Mouse (Mus musculus) forebrain, embryonic 12.5 days (tissue): ENCODE data around the gene Magi1. TPM values are rescaled to one million over a fixed set of nuclear protein-coding genes. Genes with fewer than 3 reads are reported as not detected.

Source experiments
- ATAC-seq: fragments of 200-750 bp; cut with Nextera tagmentation; 2 replicates; pipeline ENCODE4 v1.8.0; 2017; ENCODE audit warnings: moderate TSS enrichment; ENCODE audit not compliant: low FRiP score
- H3K27ac ChIP-seq: fragments of 300-500 bp; sonication (generic); 2 replicates; pipeline ENCODE4 v1.5.1; 2016; ENCODE audit warnings: mild to moderate bottlenecking
- H3K27me3 ChIP-seq: fragments of 300-500 bp; sonication (generic); 2 replicates; pipeline ENCODE4 v1.6.1; 2016; ENCODE audit warnings: mild to moderate bottlenecking
- H3K36me3 ChIP-seq: fragments of 300-500 bp; sonication (generic); replicated peaks from 2 replicates; pipeline ENCODE4 v1.6.1; 2016; ENCODE audit warnings: mild to moderate bottlenecking
- H3K4me1 ChIP-seq: fragments of 300-500 bp; sonication (generic); 2 replicates; pipeline ENCODE4 v1.6.1; 2016
- H3K4me2 ChIP-seq: fragments of 300-500 bp; sonication (generic); 2 replicates; pipeline ENCODE4 v1.6.1; 2016; ENCODE audit warnings: mild to moderate bottlenecking, moderate library complexity
- H3K4me3 ChIP-seq: fragments of 300-500 bp; sonication (generic); replicated peaks from 2 replicates; pipeline ENCODE4 v1.5.1; 2016; ENCODE audit warnings: mild to moderate bottlenecking
- H3K9ac ChIP-seq: fragments of 300-500 bp; sonication (generic); 2 replicates; pipeline ENCODE4 v1.6.1; 2016; ENCODE audit warnings: mild to moderate bottlenecking
- H3K9me3 ChIP-seq: fragments of 300-500 bp; sonication (generic); 2 replicates; pipeline ENCODE4 v1.6.1; 2016
- WGBS: fragments of 180-500 bp; shearing (Covaris S2); methylation state at CpG from one replicate; pipeline ENCODE4 v1.1.7; 2016; 5-methylcytosine and 5-hydroxymethylcytosine counted together
- polyA plus RNA-seq: library from polyadenylated mRNA; unstranded; fragments of >200 nt; fragmentation: Nextera tagmentation; extraction: Ambion mirVana; gene quantifications from 2 replicates; pipeline ENCODE4 v1.2.1, GENCODE M21; 2016

Gene Magi1
- polyA plus RNA-seq, 1 experiment from 2014 or later, result 45.5 TPM

GRCm38 (mm10) chr6:94145430-94146205 lies 138.1 kb downstream of the Magi1 start:
- Histone ChIP-seq H3K4me1 (0 out of 2 replicates have a peak, but pooled peaks cover 17% of the 10 kb centered on the region), H3K9me3 (no peaks in the 10 kb centered on the region), H3K36me3 (no peaks in the 10 kb centered on the region), H3K27ac (no peak overlapping the region), H3K4me3 (no peak overlapping the region), H3K9ac (no peak overlapping the region), H3K4me2 (no peak overlapping the region), H3K27me3 (no peaks in the 10 kb centered on the region)
- no peak for ATAC-seq
- 89% methylated on average over 8 of the region's 8 CpGs for WGBS

GRCm38 (mm10) chr6:94142493-94142892 lies 141.2 kb downstream of the Magi1 start:
- Histone ChIP-seq H3K36me3 (no peaks in the 10 kb centered on the region), H3K4me2 (no peak overlapping the region), H3K9me3 (no peaks in the 10 kb centered on the region), H3K9ac (no peak overlapping the region), H3K27me3 (no peaks in the 10 kb centered on the region), H3K4me1 (0 out of 2 replicates have a peak, but pooled peaks cover 10% of the 10 kb centered on the region), H3K27ac (no peak overlapping the region), H3K4me3 (no peak overlapping the region)
- no peak for ATAC-seq
- WGBS, result 92% methylated on average over 2 of the region's 2 CpGs

- H3K27me3 ChIP-seq, result no peaks in the 10 kb centered on the region
- H3K4me1 ChIP-seq, result 0 out of 2 replicates have a peak, but pooled peaks cover 4% of the 10 kb centered on the region
- whole genome bisulfite sequencing, result 80% methylated on average over 2 of the region's 2 CpGs
- H3K36me3 ChIP-seq, result no peaks in the 10 kb centered on the region
- no peak overlapping the region for H3K4me2 ChIP-seq
- no peak overlapping the region for H3K9ac ChIP-seq
- no peak for ATAC-seq
- H3K27ac ChIP-seq, result no peak overlapping the region
- no peak overlapping the region for H3K4me3 ChIP-seq
- H3K9me3 ChIP-seq, result no peaks in the 10 kb centered on the region
Observed at GRCm38 (mm10) chr6:94141496-94141895, 142.2 kb downstream of the Magi1 start.

DNA sequence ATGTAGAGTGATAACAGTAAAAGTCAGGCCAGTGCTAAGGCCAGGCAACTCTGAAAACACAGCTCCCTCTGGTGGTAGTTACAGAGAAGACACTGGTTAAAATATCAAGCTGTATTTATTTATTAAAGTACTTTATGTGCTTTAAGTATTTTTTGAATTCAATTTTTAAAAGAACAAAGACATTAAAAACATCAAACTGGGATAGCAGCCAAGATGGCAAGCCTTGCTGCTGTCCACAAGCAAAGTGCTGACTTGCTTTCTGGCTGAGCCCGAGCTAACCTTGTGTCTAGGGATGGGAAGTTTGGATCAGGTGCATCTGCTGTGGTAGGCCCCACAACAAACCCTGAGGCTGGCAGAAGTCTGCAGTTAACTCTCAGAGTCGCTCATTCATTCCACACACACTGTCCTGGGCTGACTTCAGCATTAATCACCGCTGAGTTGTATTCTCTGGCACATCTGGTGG lies 143.7 kb downstream of the Magi1 start:
- Histone ChIP-seq H3K4me3 (no peak overlapping the region), H3K9ac (no peak overlapping the region), H3K27ac (no peak overlapping the region), H3K27me3 (no peaks in the 10 kb centered on the region), H3K36me3 (no peaks in the 10 kb centered on the region), H3K9me3 (no peaks in the 10 kb centered on the region), H3K4me2 (no peak overlapping the region), H3K4me1 (peaks cover 9% of the 10 kb centered on the region; the same call in 1 of the 2 replicates)
- ATAC-seq, result no peak
- 91% methylated on average over 3 of the region's 3 CpGs for WGBS

DNA sequence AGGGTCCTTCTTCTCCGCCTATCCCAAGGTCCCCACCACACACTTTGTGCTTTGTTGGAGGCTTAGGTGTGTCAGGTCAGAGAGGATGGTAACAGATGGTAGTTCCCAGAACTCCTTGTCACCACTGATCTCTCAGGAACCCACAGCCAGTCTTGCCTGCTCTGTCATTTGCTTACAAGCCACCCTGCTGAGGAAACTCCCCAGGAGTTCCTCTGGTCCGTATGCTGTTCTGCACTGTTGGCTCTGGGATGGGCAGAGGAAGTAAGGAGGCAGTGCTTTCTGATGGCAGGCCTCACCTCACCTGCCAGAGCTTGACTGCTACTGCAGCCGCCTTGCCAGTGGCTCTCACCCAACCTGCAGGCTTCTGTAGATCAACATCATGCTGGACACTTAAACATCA lies 147.0 kb downstream of the Magi1 start:
- Histone ChIP-seq H3K4me2 (no peak overlapping the region), H3K36me3 (no peaks in the 10 kb centered on the region), H3K4me1 (peaks cover 35% of the 10 kb centered on the region), H3K27ac (no peak overlapping the region), H3K4me3 (no peak overlapping the region), H3K27me3 (no peaks in the 10 kb centered on the region), H3K9ac (no peak overlapping the region), H3K9me3 (no peaks in the 10 kb centered on the region)
- 82% methylated on average over 3 of the region's 3 CpGs for WGBS
- no peak for ATAC-seq

- Histone ChIP-seq H3K9me3 (no peaks in the 10 kb centered on the region), H3K36me3 (no peaks in the 10 kb centered on the region), H3K4me3 (no peak overlapping the region), H3K4me2 (no peak overlapping the region), H3K27me3 (no peaks in the 10 kb centered on the region), H3K27ac (no peak overlapping the region), H3K4me1 (peaks cover 31% of the 10 kb centered on the region), H3K9ac (no peak overlapping the region)
- 29% methylated on average over 5 of the region's 5 CpGs for WGBS
- ATAC-seq, result peak; percentile 51; the same call in 1 of the 2 replicates
Observed at GRCm38 (mm10) chr6:94134159-94134558, 149.6 kb downstream of the Magi1 start.

DNA sequence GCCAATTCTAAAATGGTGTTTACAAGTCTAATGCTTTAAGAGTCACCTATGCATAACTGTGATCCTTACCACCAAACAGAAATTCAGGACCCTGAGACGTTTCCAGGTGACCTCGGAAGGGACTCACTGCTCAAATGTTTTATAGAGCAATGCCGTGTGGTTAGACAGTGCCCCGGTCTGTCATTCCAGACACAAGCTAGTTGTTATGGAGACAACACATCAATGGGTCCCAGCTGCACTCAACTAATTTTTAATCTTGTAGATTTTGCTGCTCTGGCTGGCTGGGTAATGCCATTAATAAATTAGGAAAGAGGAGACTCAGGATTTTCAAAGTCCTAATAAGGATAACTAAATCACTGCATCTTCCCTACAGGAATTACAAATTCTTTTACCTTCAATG lies 151.7 kb downstream of the Magi1 start:
- Histone ChIP-seq H3K4me3 (no peak overlapping the region), H3K36me3 (no peaks in the 10 kb centered on the region), H3K4me1 (peaks cover 34% of the 10 kb centered on the region), H3K27me3 (no peaks in the 10 kb centered on the region), H3K27ac (no peak overlapping the region), H3K9me3 (no peaks in the 10 kb centered on the region), H3K4me2 (no peak overlapping the region), H3K9ac (no peak overlapping the region)
- peak; percentile 33; the same call in 1 of the 2 replicates for ATAC-seq
- 76% methylated on average over 4 of the region's 4 CpGs for WGBS

GRCm38 (mm10) chr6:94130389-94130788 lies 153.3 kb downstream of the Magi1 start:
- Histone ChIP-seq H3K4me3 (no peak overlapping the region), H3K4me1 (peaks cover 33% of the 10 kb centered on the region), H3K27me3 (no peaks in the 10 kb centered on the region), H3K36me3 (no peaks in the 10 kb centered on the region), H3K27ac (no peak overlapping the region), H3K4me2 (no peak overlapping the region), H3K9me3 (no peaks in the 10 kb centered on the region), H3K9ac (no peak overlapping the region)
- ATAC-seq, result no peak
- 93% methylated on average over 5 of the region's 5 CpGs for WGBS

DNA sequence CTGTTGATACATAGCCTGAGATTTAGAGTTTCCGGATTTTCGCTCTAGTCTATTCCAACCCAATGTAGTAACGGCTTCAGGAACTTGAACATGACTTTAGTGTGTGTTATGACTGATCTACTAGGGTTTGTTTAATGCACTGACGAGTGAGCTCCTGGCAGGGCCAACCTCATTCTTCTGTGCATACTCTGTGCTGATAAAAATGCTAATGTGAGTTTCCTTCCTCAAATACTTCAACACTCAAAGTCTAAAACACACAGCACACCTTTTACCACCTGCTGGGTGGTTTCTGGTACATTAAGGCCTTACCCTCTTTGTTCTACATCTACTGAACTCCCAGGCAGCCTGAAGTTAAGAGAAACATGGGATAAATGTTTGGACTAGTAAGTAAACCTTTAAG lies 157.0 kb downstream of the Magi1 start:
- Histone ChIP-seq H3K4me1 (peaks cover 10% of the 10 kb centered on the region), H3K4me2 (no peak overlapping the region), H3K27me3 (no peaks in the 10 kb centered on the region), H3K4me3 (no peak overlapping the region), H3K9me3 (no peaks in the 10 kb centered on the region), H3K27ac (no peak overlapping the region), H3K36me3 (no peaks in the 10 kb centered on the region), H3K9ac (no peak overlapping the region)
- no peak for ATAC-seq
- 93% methylated on average over 4 of the region's 4 CpGs for WGBS

GRCm38 (mm10) chr6:94125144-94125543 lies 158.6 kb downstream of the Magi1 start:
- no peaks in the 10 kb centered on the region for H3K9me3 ChIP-seq
- no peaks in the 10 kb centered on the region for H3K36me3 ChIP-seq
- no peak overlapping the region for H3K4me3 ChIP-seq
- H3K27ac ChIP-seq, result no peak overlapping the region
- no peaks in the 10 kb centered on the region for H3K27me3 ChIP-seq
- 86% methylated on average over 6 of the region's 6 CpGs for WGBS
- no peak for ATAC-seq
- H3K9ac ChIP-seq, result no peak overlapping the region
- peaks cover 13% of the 10 kb centered on the region for H3K4me1 ChIP-seq
- no peak overlapping the region for H3K4me2 ChIP-seq

- H3K4me1 ChIP-seq, result peaks cover 13% of the 10 kb centered on the region
- H3K36me3 ChIP-seq, result no peaks in the 10 kb centered on the region
- H3K27me3 ChIP-seq, result no peaks in the 10 kb centered on the region
- H3K9me3 ChIP-seq, result no peaks in the 10 kb centered on the region
- H3K27ac ChIP-seq, result no peak overlapping the region
- H3K9ac ChIP-seq, result no peak overlapping the region
- WGBS, result 74% methylated on average over 2 of the region's 2 CpGs
- H3K4me3 ChIP-seq, result no peak overlapping the region
- H3K4me2 ChIP-seq, result no peak overlapping the region
- no peak for ATAC-seq
Observed at GRCm38 (mm10) chr6:94124279-94124678, 159.4 kb downstream of the Magi1 start.

- 54% methylated on average over 8 of the region's 8 CpGs for WGBS
- peaks cover 10% of the 10 kb centered on the region; the same call in 1 of the 2 replicates for H3K4me1 ChIP-seq
- H3K9me3 ChIP-seq, result no peaks in the 10 kb centered on the region
- no peak overlapping the region for H3K9ac ChIP-seq
- no peak overlapping the region for H3K4me2 ChIP-seq
- no peak overlapping the region for H3K4me3 ChIP-seq
- H3K36me3 ChIP-seq, result no peaks in the 10 kb centered on the region
- ATAC-seq, result no peak
- no peak overlapping the region for H3K27ac ChIP-seq
- no peaks in the 10 kb centered on the region for H3K27me3 ChIP-seq
Observed at GRCm38 (mm10) chr6:94122566-94123150, 161.1 kb downstream of the Magi1 start.

DNA sequence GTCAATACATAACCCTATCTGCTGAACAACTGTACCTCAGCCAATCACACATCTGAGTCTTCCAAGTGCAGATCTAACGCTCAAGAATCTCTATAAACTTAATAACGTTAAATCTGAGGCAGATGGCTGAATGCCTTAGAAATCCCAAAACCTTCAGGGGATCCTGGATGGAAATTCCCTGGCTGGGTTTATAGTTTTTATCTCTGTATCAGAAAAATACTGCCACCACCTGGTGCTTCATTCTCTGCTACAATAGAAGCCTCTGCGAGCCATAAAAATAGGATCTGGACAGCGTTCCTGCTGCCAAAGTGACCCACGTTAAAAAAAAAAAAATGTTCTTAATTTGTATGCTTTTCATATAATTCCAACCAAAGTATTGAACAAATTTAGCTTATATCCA lies 162.2 kb downstream of the Magi1 start:
- Histone ChIP-seq H3K27me3 (no peaks in the 10 kb centered on the region), H3K9ac (no peak overlapping the region), H3K9me3 (no peaks in the 10 kb centered on the region), H3K36me3 (no peaks in the 10 kb centered on the region), H3K4me1 (peaks cover 10% of the 10 kb centered on the region; the same call in 1 of the 2 replicates), H3K4me2 (no peak overlapping the region), H3K27ac (no peak overlapping the region), H3K4me3 (no peak overlapping the region)
- 76% methylated on average over 5 of the region's 5 CpGs for WGBS
- no peak for ATAC-seq
